Mouse (Mus musculus) MEL (cell line): ENCODE results near the gene E130218I03Rik. TPM values are rescaled to one million over a fixed set of nuclear protein-coding genes. Genes with fewer than 3 reads are reported as not detected.

ENCODE experiments used
- DNase-seq: peaks from one replicate; pipeline ENCODE4 v3.0.0; 2011; ENCODE audit warnings: low read depth, low spot score
- H3K27ac ChIP-seq: 2 replicates; pipeline ENCODE4 v1.5.1; 2012; ENCODE audit warnings: low read depth, mild to moderate bottlenecking, control low read depth, low read length, moderate library complexity; ENCODE audit not compliant: control insufficient read depth
- H3K27me3 ChIP-seq, 2 experiments: fragments of 150-350 bp in 1 of 2; sonication (generic) in 1 of 2; 2 replicates each; pipeline ENCODE4 v1.6.1; 2012; ENCODE audit warnings: low read length in 2 of 2, mild to moderate bottlenecking in 2 of 2, improper control_type of control experiment in 1 of 2, moderate library complexity in 1 of 2; ENCODE audit not compliant: insufficient read depth in 2 of 2, control insufficient read depth in 1 of 2
- H3K36me3 ChIP-seq, 2 experiments: 2 replicates each; pipeline ENCODE4 v1.6.1; 2012 to 2014; ENCODE audit warnings: low read length in 2 of 2, improper control_type of control experiment in 1 of 2, inconsistent platforms in 1 of 2, mild to moderate bottlenecking in 1 of 2; ENCODE audit not compliant: insufficient read depth in 2 of 2, control insufficient read depth in 1 of 2
- H3K4me1 ChIP-seq, 2 experiments: fragments of 150-350 bp in 1 of 2; sonication (generic) in 1 of 2; 2 replicates each; pipeline ENCODE4 v1.6.1; 2012; ENCODE audit warnings: low read length in 2 of 2, improper control_type of control experiment in 1 of 2, mild to moderate bottlenecking in 1 of 2; ENCODE audit not compliant: insufficient read depth in 2 of 2, control insufficient read depth in 1 of 2
- H3K4me3 ChIP-seq, 2 experiments: fragments of 150-350 bp in 1 of 2; sonication (generic) in 1 of 2; 2 replicates each; pipeline ENCODE4 v1.5.1; 2012; ENCODE audit warnings: low read depth in 2 of 2, low read length in 2 of 2, mild to moderate bottlenecking in 2 of 2, moderate library complexity in 2 of 2, control low read depth in 1 of 2, improper control_type of control experiment in 1 of 2; ENCODE audit not compliant: control insufficient read depth in 1 of 2, insufficient read depth in 1 of 2
- H3K79me2 ChIP-seq: 2 replicates; pipeline ENCODE4 v1.6.1; 2012; ENCODE audit warnings: mild to moderate bottlenecking, low read length, moderate library complexity; ENCODE audit not compliant: control insufficient read depth, poor library complexity, insufficient read depth
- H3K9ac ChIP-seq: 2 replicates; pipeline ENCODE4 v1.6.1; 2012; ENCODE audit warnings: low read depth, mild to moderate bottlenecking, control low read depth, low read length, moderate library complexity; ENCODE audit not compliant: control insufficient read depth, poor library complexity, severe bottlenecking
- H3K9me3 ChIP-seq: fragments of 150-350 bp; sonication (generic); replicated peaks from 2 replicates; pipeline ENCODE4 v1.6.1; 2012; ENCODE audit warnings: mild to moderate bottlenecking, low read length, improper control_type of control experiment, moderate library complexity; ENCODE audit not compliant: insufficient read depth
- CTCF ChIP-seq, 3 experiments: IDR thresholded peaks in 2 of 3; conservative IDR thresholded peaks in 1 of 3; 2 replicates each; pipeline ENCODE4 v1.5.1; 2011 to 2012; ENCODE audit warnings: low read length in 3 of 3, low read depth in 2 of 3, mild to moderate bottlenecking in 2 of 3, improper control_type of control experiment in 1 of 3, inconsistent platforms in 1 of 3, mixed read lengths in 1 of 3, moderate library complexity in 1 of 3; ENCODE audit not compliant: control insufficient read depth in 1 of 3, insufficient read depth in 1 of 3, poor library complexity in 1 of 3, severe bottlenecking in 1 of 3
- ELF1 ChIP-seq: IDR thresholded peaks from 2 replicates; pipeline ENCODE4 v1.6.1; 2014; ENCODE audit warnings: low read depth, mild to moderate bottlenecking, inconsistent platforms, low read length, improper control_type of control experiment, moderate library complexity
- JUND ChIP-seq: IDR thresholded peaks from 2 replicates; pipeline ENCODE4 v1.6.1; 2011; ENCODE audit warnings: low read depth, mild to moderate bottlenecking, improper control_type of control experiment, low read length
- MAX ChIP-seq: IDR thresholded peaks from 2 replicates; pipeline ENCODE4 v1.6.1; 2011; ENCODE audit warnings: low read length, improper control_type of control experiment
- MXI1 ChIP-seq: IDR thresholded peaks from 2 replicates; pipeline ENCODE4 v1.6.1; 2011; ENCODE audit warnings: mild to moderate bottlenecking, low read depth, low read length, improper control_type of control experiment
- NRF1 ChIP-seq: IDR thresholded peaks from 2 replicates; pipeline ENCODE4 v1.6.1; 2014; ENCODE audit warnings: low read depth, mild to moderate bottlenecking, inconsistent platforms, low read length, improper control_type of control experiment, moderate library complexity; ENCODE audit not compliant: poor library complexity, insufficient read depth, severe bottlenecking
- POLR2A ChIP-seq, 2 experiments: IDR thresholded peaks; 2 replicates each; pipeline ENCODE4 v1.6.1; 2011 to 2012; ENCODE audit warnings: low read length in 2 of 2, mild to moderate bottlenecking in 2 of 2, control low read depth in 1 of 2, improper control_type of control experiment in 1 of 2, low read depth in 1 of 2, moderate library complexity in 1 of 2; ENCODE audit not compliant: control insufficient read depth in 1 of 2, insufficient read depth in 1 of 2, poor library complexity in 1 of 2
- POLR2AphosphoS5 ChIP-seq: IDR thresholded peaks from 2 replicates; pipeline ENCODE4 v1.6.1; 2012; ENCODE audit warnings: low read depth, borderline replicate concordance, mild to moderate bottlenecking, inconsistent platforms, low read length, moderate library complexity, mixed read lengths
- RAD21 ChIP-seq: IDR thresholded peaks from 2 replicates; pipeline ENCODE4 v1.6.1; 2011; ENCODE audit warnings: mild to moderate bottlenecking, low read depth, low read length, improper control_type of control experiment
- RCOR1 ChIP-seq: IDR thresholded peaks from 2 replicates; pipeline ENCODE4 v1.6.1; 2012; ENCODE audit warnings: low read depth, mild to moderate bottlenecking, inconsistent platforms, low read length, improper control_type of control experiment
- SIN3A ChIP-seq: IDR thresholded peaks from 2 replicates; pipeline ENCODE4 v1.6.1; 2012; ENCODE audit warnings: low read length, improper control_type of control experiment, inconsistent platforms
- SMC3 ChIP-seq: IDR thresholded peaks from 2 replicates; pipeline ENCODE4 v1.6.1; 2011; ENCODE audit warnings: low read depth, low read length, improper control_type of control experiment
- TAL1 ChIP-seq: IDR thresholded peaks from 2 replicates; pipeline ENCODE4 v1.6.1; 2012; ENCODE audit warnings: mild to moderate bottlenecking, inconsistent platforms, low read length, moderate library complexity, mixed read lengths
- ZKSCAN1 ChIP-seq: IDR thresholded peaks from 2 replicates; pipeline ENCODE4 v1.6.1; 2012; ENCODE audit warnings: low read depth, mild to moderate bottlenecking, inconsistent platforms, low read length, improper control_type of control experiment, moderate library complexity
- ZMIZ1 ChIP-seq: IDR thresholded peaks from 2 replicates; pipeline ENCODE4 v1.6.1; 2012; ENCODE audit warnings: low read depth, mild to moderate bottlenecking, inconsistent platforms, low read length, improper control_type of control experiment, moderate library complexity
- ZNF384 ChIP-seq: IDR thresholded peaks from 2 replicates; pipeline ENCODE4 v1.6.1; 2012; ENCODE audit warnings: low read depth, mild to moderate bottlenecking, inconsistent platforms, low read length, improper control_type of control experiment
- polyA plus RNA-seq, 2 experiments: library from polyadenylated mRNA; stranded (reverse) in 1 of 2; unstranded in 1 of 2; fragments of >175 nt in 1 of 2; fragments of >200 nt in 1 of 2; gene quantifications; 2 replicates each; pipeline versions ENCODE4 v1.2.1 to v1.2.4; 2012; ENCODE audit warnings: low replicate concordance in 2 of 2, low read depth in 1 of 2; ENCODE audit not compliant: insufficient read length in 2 of 2, insufficient read depth in 1 of 2, missing spikeins in 1 of 2
- total RNA-seq: library from RNA; depleted of rRNA; stranded (reverse); fragments of 300-350 nt; gene quantifications from 2 replicates; pipeline ENCODE4 v1.2.3, GENCODE M21; 2012

E130218I03Rik gene
- total and polyA plus RNA-seq, 3 experiments: 1.6 to 2.8 TPM; not detected in 1

- no peaks in the 10 kb centered on the region for H3K4me1 ChIP-seq
- TF ChIP-seq RAD21: no peak; the same call in none of the 2 replicates
- no peak for TF ChIP-seq ZNF384
- TF ChIP-seq TAL1: no peak
- TF ChIP-seq SMC3: peak; percentile 34
- no peak for TF ChIP-seq ELF1
- TF ChIP-seq SIN3A: no peak
- TF ChIP-seq POLR2A (IDR thresholded peaks at IDR 0.05; ENCODE audit: control insufficient read depth in 1 of 2, insufficient read depth in 1 of 2, low read depth in 1 of 2, low read length in 2 of 2, poor library complexity in 1 of 2): no peak
- TF ChIP-seq CTCF (IDR thresholded peaks at IDR 0.05 in 2 of 3, conservative IDR thresholded peaks at IDR 0.05 in 1 of 3; ENCODE audit: control insufficient read depth in 1 of 3, insufficient read depth in 1 of 3, low read depth in 2 of 3, low read length in 3 of 3, poor library complexity in 1 of 3, severe bottlenecking in 1 of 3): peak in 2 of 3 experiments; percentile 23 to 25; a peak in 1 of 6 replicates
- no peak for TF ChIP-seq ZKSCAN1
- TF ChIP-seq POLR2AphosphoS5: no peak
- no peak for TF ChIP-seq NRF1
- no peaks in the 10 kb centered on the region for H3K9me3 ChIP-seq
- no peak for DNase-seq
- H3K9ac ChIP-seq: no peak within 1 kb of the TSS
- no peaks in the 10 kb centered on the region for H3K79me2 ChIP-seq
- peaks cover 0 to 1% of the 10 kb centered on the region in 2 experiments; a peak in 2 of 4 replicates for H3K27me3 ChIP-seq
- H3K36me3 ChIP-seq: no peaks in the 10 kb centered on the region
- no peak within 1 kb of the TSS for H3K4me3 ChIP-seq
- no peak within 1 kb of the TSS for H3K27ac ChIP-seq
Observed at GRCm38 (mm10) chr4:134227194-134227593, 16.3 kb upstream of the E130218I03Rik start, which contains the start of gene Catsper4. Catsper4 (minus strand) TSS chr4:134227383.

- no peak overlapping the region for H3K4me3 ChIP-seq
- no peaks in the 10 kb centered on the region for H3K79me2 ChIP-seq
- no peak for DNase-seq
- H3K27me3 ChIP-seq: peaks cover 0 to 4% of the 10 kb centered on the region in 2 experiments; a peak in 2 of 4 replicates
- TF ChIP-seq JUND: no peak
- no peak for TF ChIP-seq POLR2AphosphoS5
- no peak for TF ChIP-seq MAX
- TF ChIP-seq CTCF (IDR thresholded peaks at IDR 0.05 in 2 of 3, conservative IDR thresholded peaks at IDR 0.05 in 1 of 3; ENCODE audit: control insufficient read depth in 1 of 3, insufficient read depth in 1 of 3, low read depth in 2 of 3, low read length in 3 of 3, poor library complexity in 1 of 3, severe bottlenecking in 1 of 3): no peak
- TF ChIP-seq ZMIZ1: no peak
- TF ChIP-seq RAD21: no peak
- no peak for TF ChIP-seq RCOR1
- no peak for TF ChIP-seq MXI1
- no peaks in the 10 kb centered on the region for H3K4me1 ChIP-seq
- no peaks in the 10 kb centered on the region for H3K36me3 ChIP-seq
- no peaks in the 10 kb centered on the region for H3K9me3 ChIP-seq
- no peak overlapping the region for H3K27ac ChIP-seq
- H3K9ac ChIP-seq: no peak overlapping the region
Observed at GRCm38 (mm10) chr4:134230431-134230830, 13.0 kb upstream of the E130218I03Rik start.
